Mouse (Mus musculus) megakaryocyte-erythroid progenitor cell, adult 5-6 weeks (primary cell): ENCODE measurements around the gene Dmbx1. TPM values are rescaled to one million over a fixed set of nuclear protein-coding genes. Genes with fewer than 3 reads are reported as not detected.

Experiments used
- ATAC-seq: replicated peaks from 2 replicates; pipeline ENCODE4 v1.8.0; 2016; ENCODE audit warnings: mild to moderate bottlenecking, inconsistent platforms; ENCODE audit not compliant: severe bottlenecking, poor library complexity, low FRiP score, low TSS enrichment
- total RNA-seq, 2 experiments: library from RNA; stranded (forward) in 1 of 2; stranded (reverse) in 1 of 2; fragments of 200-1000, 215-1000 nt in 1 of 2; fragments of >200 nt in 1 of 2; fragmentation: Nextera tagmentation in 1 of 2; gene quantifications; 2 replicates each; pipeline ENCODE4 v1.2.3; 2014 to 2017

Dmbx1 gene
- total RNA-seq, 2 experiments from 2014 or later: not detected

- no peak for ATAC-seq
Measured at GRCm38 (mm10) chr4:115943669-115944314, 4.1 kb upstream of the Dmbx1 start.

- no peak for ATAC-seq
Measured at GRCm38 (mm10) chr4:115941242-115941820, 1.6 kb upstream of the Dmbx1 start.

- ATAC-seq: no peak
Measured at GRCm38 (mm10) chr4:115940681-115941080, 955 bp upstream of the Dmbx1 start.

- ATAC-seq: no peak
Measured at GRCm38 (mm10) chr4:115938276-115939160, 1.2 kb downstream of the Dmbx1 start.

GRCm38 (mm10) chr4:115937061-115937976, 2.4 kb downstream of the Dmbx1 start:
- ATAC-seq: no peak

- ATAC-seq: no peak
Measured at GRCm38 (mm10) chr4:115936646-115937045, 3.1 kb downstream of the Dmbx1 start.

- ATAC-seq: no peak
Measured at GRCm38 (mm10) chr4:115935835-115936581, 3.7 kb downstream of the Dmbx1 start.

GRCm38 (mm10) chr4:115931556-115932088, 8.1 kb downstream of the Dmbx1 start:
- ATAC-seq: no peak

- no peak for ATAC-seq
Measured at GRCm38 (mm10) chr4:115927637-115928036, 12.1 kb downstream of the Dmbx1 start.

GRCm38 (mm10) chr4:115923262-115923880, 16.4 kb downstream of the Dmbx1 start:
- no peak for ATAC-seq

GRCm38 (mm10) chr4:115922688-115923087, 17.0 kb downstream of the Dmbx1 start:
- no peak for ATAC-seq

- no peak for ATAC-seq
Measured at GRCm38 (mm10) chr4:115919911-115920310, 19.8 kb downstream of the Dmbx1 start.

- ATAC-seq: no peak
Measured at GRCm38 (mm10) chr4:115911586-115911985, 28.1 kb downstream of the Dmbx1 start.

- no peak for ATAC-seq
Measured at GRCm38 (mm10) chr4:115908641-115909040, 31.1 kb downstream of the Dmbx1 start.

GRCm38 (mm10) chr4:115907994-115908393, 31.7 kb downstream of the Dmbx1 start:
- ATAC-seq: peak; percentile 60

GRCm38 (mm10) chr4:115906791-115907190, 32.9 kb downstream of the Dmbx1 start:
- no peak for ATAC-seq

- ATAC-seq: no peak
Measured at GRCm38 (mm10) chr4:115905701-115906100, 34.0 kb downstream of the Dmbx1 start.

GRCm38 (mm10) chr4:115904375-115904774, 35.4 kb downstream of the Dmbx1 start:
- ATAC-seq: no peak
